Mouse (Mus musculus): ENCODE measurements around the gene Cyp3a13. TPM values are rescaled to one million over a fixed set of nuclear protein-coding genes. Genes with fewer than 3 reads are reported as not detected.
A peak's percentile ranks its signal among the peaks of the same experiment; 100 is the strongest.

The Cyp3a13 gene
- total and polyA plus RNA-seq, 3 experiments: not detected

- Histone ChIP-seq H3K4me3 (ENCODE audit: control insufficient read depth in 1 of 2, insufficient read depth in 1 of 2, low read depth in 2 of 2, low read length in 2 of 2) (no peak overlapping the region), H3K27ac (ENCODE audit: control insufficient read depth, low read depth, low read length) (no peak overlapping the region), H3K36me3 (ENCODE audit: control insufficient read depth in 1 of 2, insufficient read depth in 2 of 2, low read length in 2 of 2) (no peaks in the 10 kb centered on the region), H3K4me1 (ENCODE audit: control insufficient read depth in 1 of 2, insufficient read depth in 2 of 2, low read length in 2 of 2) (no peaks in the 10 kb centered on the region), H3K79me2 (ENCODE audit: control insufficient read depth, insufficient read depth, low read length, poor library complexity) (no peaks in the 10 kb centered on the region), H3K9me3 (replicated peaks; ENCODE audit: insufficient read depth, low read length) (no peaks in the 10 kb centered on the region), H3K27me3 (ENCODE audit: control insufficient read depth in 1 of 2, insufficient read depth in 2 of 2, low read length in 2 of 2) (peaks cover 3% of the 10 kb centered on the region in 2 experiments; a peak in 1 of 4 replicates), H3K9ac (ENCODE audit: control insufficient read depth, low read depth, low read length, poor library complexity, severe bottlenecking) (no peak overlapping the region)
- DNase-seq (ENCODE audit: low read depth, low spot score): no peak
- no peak for TF ChIP-seq USF1 (IDR thresholded peaks at IDR 0.05; ENCODE audit: low read depth, low read length)
- no peak for TF ChIP-seq EP300 (IDR thresholded peaks at IDR 0.05; ENCODE audit: low read depth in 1 of 2, low read length in 2 of 2)
- no peak for TF ChIP-seq TCF12 (IDR thresholded peaks at IDR 0.05; ENCODE audit: low read depth, low read length)
- TF ChIP-seq RAD21 (IDR thresholded peaks at IDR 0.05; ENCODE audit: low read depth, low read length): no peak
- TF ChIP-seq MEF2A (IDR thresholded peaks at IDR 0.05; ENCODE audit: extremely low read depth, insufficient replicate concordance, low read depth, low read length, poor library complexity, severe bottlenecking): no peak
- no peak for TF ChIP-seq TAL1 (IDR thresholded peaks at IDR 0.05; ENCODE audit: low read length)
- TF ChIP-seq GATA1 (IDR thresholded peaks at IDR 0.05; ENCODE audit: low read depth, low read length): no peak
- TF ChIP-seq USF2 (IDR thresholded peaks at IDR 0.05; ENCODE audit: borderline replicate concordance in 1 of 2, insufficient read depth in 1 of 2, low read depth in 1 of 2, low read length in 2 of 2): no peak
- TF ChIP-seq CHD2 (IDR thresholded peaks at IDR 0.05; ENCODE audit: low read length): no peak
- TF ChIP-seq TBP (IDR thresholded peaks at IDR 0.05; ENCODE audit: low read depth, low read length): no peak
- no peak for TF ChIP-seq KAT2A (conservative IDR thresholded peaks at IDR 0.05; ENCODE audit: low read depth, low read length)
- TF ChIP-seq BHLHE40 (IDR thresholded peaks at IDR 0.05; ENCODE audit: borderline replicate concordance, low read depth, low read length): no peak
- no peak for TF ChIP-seq NRF1 (IDR thresholded peaks at IDR 0.05; ENCODE audit: insufficient read depth, low read depth, low read length, poor library complexity, severe bottlenecking)
- no peak for TF ChIP-seq ZKSCAN1 (IDR thresholded peaks at IDR 0.05; ENCODE audit: low read depth, low read length)
- no peak for TF ChIP-seq MAFK (IDR thresholded peaks at IDR 0.05; ENCODE audit: borderline replicate concordance, low read depth, low read length)
- TF ChIP-seq MYB (IDR thresholded peaks at IDR 0.05; ENCODE audit: low read depth, low read length): no peak
- TF ChIP-seq SIN3A (IDR thresholded peaks at IDR 0.05; ENCODE audit: low read length): no peak
- no peak for TF ChIP-seq MYC (IDR thresholded peaks at IDR 0.05; ENCODE audit: low read depth, low read length)
- no peak for TF ChIP-seq MXI1 (IDR thresholded peaks at IDR 0.05; ENCODE audit: low read depth, low read length)
Measured at GRCm38 (mm10) chr5:137897812-137898211, 23.6 kb downstream of the Cyp3a13 start.

GRCm38 (mm10) chr5:137892954-137893353 is 28.5 kb downstream of the Cyp3a13 start:
- Histone ChIP-seq H3K4me1 (ENCODE audit: control insufficient read depth in 1 of 2, insufficient read depth in 2 of 2, low read length in 2 of 2) (no peaks in the 10 kb centered on the region), H3K36me3 (ENCODE audit: control insufficient read depth in 1 of 2, insufficient read depth in 2 of 2, low read length in 2 of 2) (no peaks in the 10 kb centered on the region), H3K9ac (ENCODE audit: control insufficient read depth, low read depth, low read length, poor library complexity, severe bottlenecking) (no peak overlapping the region), H3K27ac (ENCODE audit: control insufficient read depth, low read depth, low read length) (no peak overlapping the region), H3K79me2 (ENCODE audit: control insufficient read depth, insufficient read depth, low read length, poor library complexity) (no peaks in the 10 kb centered on the region), H3K4me3 (ENCODE audit: control insufficient read depth in 1 of 2, insufficient read depth in 1 of 2, low read depth in 2 of 2, low read length in 2 of 2) (no peak overlapping the region), H3K9me3 (replicated peaks; ENCODE audit: insufficient read depth, low read length) (no peaks in the 10 kb centered on the region), H3K27me3 (ENCODE audit: control insufficient read depth in 1 of 2, insufficient read depth in 2 of 2, low read length in 2 of 2) (0 out of 4 replicates have a peak, but pooled peaks cover 0 to 4% of the 10 kb centered on the region in 2 experiments)
- no peak for TF ChIP-seq GATA1 (IDR thresholded peaks at IDR 0.05; ENCODE audit: low read depth, low read length)
- TF ChIP-seq ZC3H11A (IDR thresholded peaks at IDR 0.05; ENCODE audit: low read depth, low read length): peak; percentile 24; the same call in 1 of the 2 replicates
- peak; percentile 64 for TF ChIP-seq SMC3 (IDR thresholded peaks at IDR 0.05; ENCODE audit: low read depth, low read length)
- peak; percentile 43 for TF ChIP-seq RAD21 (IDR thresholded peaks at IDR 0.05; ENCODE audit: low read depth, low read length)
- peak; percentile 51 to 67 (median 60) for TF ChIP-seq CTCF (IDR thresholded peaks at IDR 0.05 in 2 of 3, conservative IDR thresholded peaks at IDR 0.05 in 1 of 3; ENCODE audit: control insufficient read depth in 1 of 3, insufficient read depth in 1 of 3, low read depth in 2 of 3, low read length in 3 of 3, poor library complexity in 1 of 3, severe bottlenecking in 1 of 3)
- peak; percentile 37 for DNase-seq (ENCODE audit: low read depth, low spot score)

Measured in MEL (cell line).